In genomic region chr2:69893891-69894290, GRCm38 (mm10) we compare ENCODE assay signal across 1 mouse cellular context.
TF ChIP-seq lines count a peak whose summit lies in the region.

No protein-coding gene starts in this region.

TF ChIP-seq in ES-E14, 5 proteins besides CTCF, POLR2A, EP300 and RAD21:
- TF ChIP-seq MAFK (IDR thresholded peaks at IDR 0.05; ENCODE audit: insufficient read depth, low read depth, low read length) (no peak), HCFC1 (IDR thresholded peaks at IDR 0.05; ENCODE audit: borderline replicate concordance, insufficient read depth, low read length) (no peak), ZNF384 (IDR thresholded peaks at IDR 0.05; ENCODE audit: low read depth, low read length) (no peak), ZC3H11A (IDR thresholded peaks at IDR 0.05; ENCODE audit: borderline replicate concordance, low read depth, low read length) (no peak), CHD2 (IDR thresholded peaks at IDR 0.05; ENCODE audit: low read depth, low read length) (no peak)
